Mouse (Mus musculus): Measurements from ENCODE around the gene Fbxo11.
"Not testable (repeated sequence)": the region's sequence is repeated elsewhere in the genome, so short reads cannot be mapped to it uniquely, and the experiment has no call there.

The Fbxo11 gene

DNA sequence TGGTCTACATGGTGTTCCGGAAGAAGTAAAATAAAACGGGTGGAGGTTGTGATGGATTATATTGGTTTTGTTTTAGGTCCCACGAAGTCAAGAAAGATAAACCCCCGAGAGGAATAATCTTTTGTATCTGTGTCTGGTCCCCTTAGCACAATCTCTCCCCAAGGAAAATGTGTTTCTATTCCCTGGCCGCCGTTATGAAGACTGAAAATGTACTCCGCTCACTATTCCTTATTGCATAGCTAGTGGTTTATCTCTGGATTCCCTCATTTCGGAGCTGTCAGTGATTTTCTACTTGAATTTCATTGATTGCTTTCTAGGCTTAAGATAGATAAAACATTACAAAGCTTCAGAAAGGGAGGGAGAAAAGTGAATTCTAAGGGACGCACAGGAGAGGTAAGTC is 1.7 kb upstream of the Fbxo11 start:
- DNase-seq = no peak

DNA sequence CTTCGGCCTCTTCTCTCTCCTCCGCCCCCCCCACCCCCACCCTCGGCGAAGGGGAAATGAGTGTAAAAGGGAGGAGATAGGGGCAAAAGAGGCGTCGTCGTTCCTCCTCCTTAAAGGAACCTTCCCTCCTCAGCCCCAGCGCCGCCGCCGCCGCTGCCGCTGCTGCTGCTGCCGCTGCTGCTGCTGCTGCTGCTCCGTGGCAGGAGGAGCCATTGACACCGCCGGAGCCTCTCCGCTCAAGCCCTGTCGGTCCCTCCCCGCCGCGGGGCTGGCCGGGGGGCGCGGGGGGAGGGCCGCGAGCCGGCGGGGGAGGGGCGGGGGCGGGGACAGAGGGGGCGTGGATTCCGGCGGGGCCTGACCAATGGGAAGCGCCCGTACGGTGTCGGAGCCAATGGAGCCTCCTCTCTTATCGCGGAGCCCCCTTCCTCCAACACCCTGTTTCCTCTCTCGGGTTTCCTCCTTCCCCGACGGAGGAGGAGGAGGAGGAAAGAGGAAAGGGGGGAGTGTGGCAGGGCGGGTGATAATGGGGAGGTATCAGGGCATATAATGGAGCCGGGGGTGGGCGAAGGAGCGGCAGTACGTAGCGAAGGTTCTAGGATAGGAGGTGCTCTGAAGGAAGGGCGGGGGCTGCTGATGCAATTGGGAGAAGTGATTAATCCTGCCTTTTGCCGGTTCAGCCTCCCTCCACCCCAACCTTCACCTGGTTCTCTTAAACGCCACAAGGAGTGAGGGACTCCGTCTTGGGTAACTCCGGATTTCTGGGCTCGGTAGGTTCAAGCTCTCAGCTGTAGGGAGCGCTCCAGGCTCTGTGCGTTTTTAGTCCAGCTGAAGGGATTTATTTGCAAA is 933 bp upstream of the Fbxo11 start:
- DNase-seq = peak; percentile 95

DNA sequence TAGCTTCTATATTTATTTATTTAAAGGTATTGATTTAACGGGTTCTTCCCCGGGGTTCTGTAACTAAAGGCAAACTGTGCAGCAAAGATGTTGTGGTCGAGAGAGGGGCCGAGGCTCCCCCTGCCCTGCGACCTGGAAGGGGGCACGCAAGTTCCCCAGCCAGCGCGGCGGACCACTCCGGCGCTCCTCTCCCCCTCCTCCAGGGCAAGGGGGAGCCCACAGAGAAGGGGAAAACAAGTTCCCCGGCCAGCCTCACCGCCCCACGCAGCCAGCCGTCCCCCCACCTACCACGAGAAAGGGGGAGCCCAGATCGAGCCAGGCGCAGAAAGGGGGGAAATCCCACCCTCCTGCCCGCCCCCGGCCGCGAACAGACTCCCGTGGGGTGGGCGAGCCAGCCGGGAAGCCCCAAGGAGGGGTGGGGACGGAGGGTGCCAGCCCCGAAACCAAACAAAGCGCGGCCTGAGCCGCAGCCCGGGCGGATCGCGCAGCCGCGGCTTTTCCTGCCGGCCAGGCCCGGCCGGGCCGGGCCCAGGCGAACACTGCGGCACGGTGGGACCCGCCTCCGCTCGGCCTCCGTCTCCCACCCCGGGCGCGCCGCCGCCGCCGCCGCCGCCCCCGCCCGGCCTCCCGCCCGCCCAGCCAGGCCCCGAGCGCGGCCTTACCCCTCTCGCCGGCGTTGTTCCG is 602 bp downstream of the Fbxo11 start:
- DNase-seq = peak; percentile 45

DNA sequence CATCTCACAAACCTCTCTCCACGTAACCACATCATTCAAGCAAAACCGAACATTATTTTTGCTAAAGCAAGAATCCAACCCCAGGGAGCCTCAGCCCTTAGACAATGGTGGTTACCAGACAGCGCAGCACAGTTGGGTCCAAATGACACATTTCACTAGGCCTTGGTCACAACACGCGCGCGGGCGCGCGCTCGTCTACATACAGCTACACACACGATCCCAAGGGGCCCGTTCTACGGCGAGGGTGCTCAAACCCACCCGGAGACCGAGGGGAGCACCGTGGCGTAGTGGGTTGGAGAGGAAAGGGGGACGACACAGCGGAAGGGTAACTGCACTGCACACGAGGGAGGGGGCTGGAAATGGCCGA is 1.1 kb downstream of the Fbxo11 start:
- DNase-seq = peak; percentile 60

DNA sequence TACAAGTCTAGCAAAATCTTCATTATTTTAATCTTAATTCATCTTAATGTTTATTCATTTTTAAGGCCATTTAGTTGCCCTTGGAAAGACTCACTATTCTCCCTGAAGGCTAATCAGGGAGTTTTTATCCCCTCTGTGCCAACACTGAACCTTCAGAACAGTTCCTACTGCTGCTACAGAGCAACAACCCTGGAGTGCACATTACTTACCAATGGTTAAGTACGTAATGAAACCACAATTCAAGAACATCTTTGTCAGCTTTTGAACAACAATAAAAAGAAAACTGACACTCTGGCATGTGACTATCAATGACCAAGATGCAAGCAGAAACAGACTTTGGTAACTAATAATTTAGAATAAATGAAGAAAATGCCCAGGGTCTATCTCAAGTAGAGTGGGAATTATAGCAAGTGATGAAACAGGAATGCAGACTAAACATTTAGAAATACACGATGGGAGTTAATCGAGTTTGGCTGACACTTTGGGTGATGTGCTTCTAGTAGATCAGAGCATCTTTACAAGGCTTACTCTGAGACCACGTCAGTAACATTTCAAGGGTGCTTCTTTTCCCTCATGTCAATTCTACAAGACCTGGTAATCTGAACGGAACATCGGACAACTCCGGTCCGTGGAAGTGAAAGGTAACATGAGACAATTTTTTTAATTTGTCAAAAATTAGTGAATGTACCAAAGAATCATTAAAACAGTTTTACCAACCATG is 2.1 kb downstream of the Fbxo11 start:
- no peak for DNase-seq

DNA sequence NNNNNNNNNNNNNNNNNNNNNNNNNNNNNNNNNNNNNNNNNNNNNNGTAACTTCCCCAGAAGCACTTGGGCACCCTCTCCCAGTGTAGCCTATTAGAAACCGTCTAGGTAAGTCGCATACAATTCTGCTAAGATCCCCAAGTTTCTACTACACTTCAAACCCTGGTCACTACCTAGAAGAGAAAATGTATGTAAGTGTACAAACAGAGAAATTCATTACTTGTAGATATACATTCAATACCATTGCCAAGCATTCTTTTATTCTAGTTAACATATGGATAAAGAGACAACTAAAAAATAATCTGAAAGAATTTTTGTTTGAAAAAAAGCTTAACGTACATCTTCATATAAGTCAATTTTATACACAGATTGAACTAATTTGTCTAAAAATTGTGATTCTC is 3.1 kb downstream of the Fbxo11 start:
- DNase-seq = no peak

DNA sequence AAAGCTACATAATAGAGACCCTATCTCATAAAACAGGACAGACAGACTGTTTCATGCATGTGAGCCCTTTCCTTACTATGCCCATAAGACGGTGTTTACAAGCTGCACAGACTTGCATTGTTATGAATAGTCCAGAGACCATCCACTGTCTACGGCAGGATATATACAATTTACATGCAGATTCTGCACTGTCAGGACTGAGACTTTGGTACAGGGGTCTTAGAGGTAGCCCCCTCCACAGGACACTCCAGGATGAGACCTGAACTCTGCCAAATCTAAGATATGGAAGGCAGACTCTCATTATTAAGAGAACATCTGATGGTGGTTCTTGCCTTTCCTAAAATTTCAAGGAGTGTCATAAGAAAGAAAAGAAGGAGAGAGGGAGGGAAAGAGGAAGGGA is 6.8 kb downstream of the Fbxo11 start:
- no peak for DNase-seq

DNA sequence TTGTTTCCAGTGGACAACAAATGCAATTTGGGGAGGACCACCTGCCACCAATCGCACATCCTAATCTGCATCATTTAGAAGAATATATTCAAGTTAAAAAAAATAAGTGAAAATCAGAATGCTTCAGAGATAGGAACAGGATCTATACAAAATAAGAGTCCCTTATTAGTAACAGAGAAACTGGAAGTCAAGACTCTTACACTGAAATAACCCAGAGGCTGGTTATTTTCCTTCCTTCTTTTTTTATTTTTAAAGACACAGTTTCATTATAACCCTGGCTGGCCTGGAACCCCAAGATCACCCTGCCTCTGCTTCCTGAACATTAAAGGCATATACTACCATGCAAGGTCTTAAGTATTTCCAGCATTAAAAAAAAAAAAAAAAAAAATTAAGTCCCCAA is 7.2 kb downstream of the Fbxo11 start:
- DNase-seq = peak; percentile 48

DNA sequence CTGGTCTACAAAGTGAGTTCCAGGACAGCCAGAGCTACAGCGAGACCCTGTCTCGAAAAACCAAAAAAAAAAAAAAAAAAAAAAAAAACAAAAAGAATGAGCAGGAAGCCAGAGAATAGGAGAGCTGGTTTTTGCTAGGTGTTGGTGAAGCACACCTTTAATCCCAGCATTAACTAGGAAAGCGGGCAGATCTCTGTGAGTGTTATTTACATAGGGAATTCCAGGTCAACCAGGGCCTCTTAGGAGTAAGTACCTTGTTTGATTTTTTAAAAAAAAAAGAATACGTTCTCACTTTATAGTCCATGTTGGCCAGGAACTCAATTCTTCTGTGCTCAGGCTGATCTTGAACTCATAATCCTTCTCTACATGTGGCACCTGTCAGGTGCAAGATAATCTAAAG is 13.4 kb downstream of the Fbxo11 start:
- no peak for DNase-seq

DNA sequence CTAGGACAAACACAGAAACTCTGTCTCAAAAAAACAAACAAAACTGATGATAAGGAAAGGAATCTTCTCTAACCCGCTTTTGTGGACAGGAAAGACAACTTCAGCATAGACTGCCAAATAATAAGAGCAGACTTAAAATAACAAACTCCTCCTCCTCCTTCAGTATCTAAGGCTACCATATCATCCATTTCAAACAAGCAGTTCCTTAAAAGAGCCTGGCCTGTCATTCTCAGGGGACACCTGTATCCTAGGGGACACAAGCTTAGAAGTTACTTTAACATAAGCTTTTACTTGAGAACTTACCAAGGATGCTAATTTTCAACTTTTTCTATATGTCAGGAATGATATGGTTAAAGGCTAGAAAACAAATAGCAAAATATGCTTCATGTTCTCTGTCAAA is 14.2 kb downstream of the Fbxo11 start:
- no peak for DNase-seq

DNA sequence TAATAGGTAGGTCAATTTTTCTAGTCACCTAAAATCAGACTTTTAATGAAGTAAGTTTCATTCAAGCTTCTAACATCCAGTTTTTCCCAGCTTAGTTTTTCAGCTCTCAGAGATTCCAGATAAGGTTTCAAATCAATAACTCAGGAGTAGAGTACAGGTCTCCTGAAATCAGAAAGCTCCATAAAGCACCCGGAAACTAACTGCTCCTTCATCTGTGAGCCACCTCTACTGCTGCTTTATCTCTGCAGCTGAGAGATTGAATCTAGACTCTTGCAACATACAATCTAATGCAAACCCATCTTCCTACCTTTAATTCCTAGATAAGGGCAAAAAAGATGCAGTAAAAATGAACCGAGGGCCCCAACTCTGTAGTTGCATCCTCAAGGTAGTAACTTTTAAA is 14.8 kb downstream of the Fbxo11 start:
- no peak for DNase-seq

DNA sequence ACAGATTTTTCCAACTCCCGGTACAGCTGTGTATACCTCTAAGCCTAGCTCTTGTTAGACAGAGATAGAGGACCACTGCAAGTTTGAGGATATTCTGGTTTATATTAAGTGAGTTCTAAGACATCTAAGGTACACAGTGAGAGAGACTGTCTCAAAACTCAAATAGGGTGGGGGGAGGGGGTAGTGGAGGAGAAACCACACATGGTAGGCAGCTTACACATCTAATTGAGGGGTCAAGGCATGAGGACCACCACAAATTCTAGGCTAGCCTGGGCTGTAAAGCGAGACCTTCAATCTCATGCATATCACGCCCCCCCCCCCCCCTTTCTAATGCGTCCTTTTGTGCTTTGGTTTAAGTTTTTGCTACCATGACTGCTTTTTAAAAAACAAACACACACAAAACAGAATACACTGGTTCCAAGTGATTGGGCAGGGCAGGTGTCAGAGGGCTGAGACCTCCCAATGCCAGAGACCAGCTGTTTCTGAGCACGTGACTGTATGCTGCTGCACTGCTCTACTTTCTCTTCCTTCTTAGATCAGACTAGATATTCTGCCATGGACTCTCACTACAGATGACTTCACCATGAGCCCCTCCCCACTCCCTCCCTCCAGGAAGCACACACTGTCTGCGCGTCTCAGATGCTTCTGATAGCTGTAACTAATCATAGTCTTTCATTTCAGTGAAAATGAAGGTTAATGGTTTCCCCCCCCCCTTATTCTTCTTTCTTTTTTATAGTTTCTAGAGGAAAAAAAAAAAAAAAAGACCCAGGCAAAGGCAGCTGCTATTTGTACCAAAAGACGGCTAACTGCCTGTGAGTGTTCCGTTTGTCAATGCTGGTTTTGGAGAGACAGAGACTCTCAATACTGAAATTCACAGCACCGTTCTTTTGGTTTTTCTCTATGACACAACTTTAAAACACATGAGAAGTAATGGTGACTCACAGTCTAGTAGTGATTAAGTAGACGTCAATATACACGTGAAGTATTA is 22.7 kb downstream of the Fbxo11 start:
- peak; percentile 23 for DNase-seq

DNA sequence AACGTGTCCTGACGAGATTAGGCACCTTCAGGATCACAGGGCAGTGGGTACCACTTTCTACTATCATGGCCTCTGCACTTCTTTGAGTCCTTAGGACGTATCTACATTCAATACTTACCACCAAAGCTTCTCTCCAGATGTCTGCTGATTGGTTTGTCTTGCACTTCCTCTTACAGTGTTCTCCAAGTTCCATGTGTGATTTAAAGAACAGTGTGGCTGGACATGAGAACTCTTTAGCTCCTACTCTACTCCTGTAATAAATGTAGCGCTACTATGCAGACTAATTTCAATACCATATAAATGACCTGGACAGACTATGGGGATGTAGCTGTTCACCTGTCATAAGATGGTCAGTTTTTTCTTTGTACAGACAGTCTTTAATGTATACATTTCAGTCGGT is 24.3 kb downstream of the Fbxo11 start:
- DNase-seq = no peak

DNA sequence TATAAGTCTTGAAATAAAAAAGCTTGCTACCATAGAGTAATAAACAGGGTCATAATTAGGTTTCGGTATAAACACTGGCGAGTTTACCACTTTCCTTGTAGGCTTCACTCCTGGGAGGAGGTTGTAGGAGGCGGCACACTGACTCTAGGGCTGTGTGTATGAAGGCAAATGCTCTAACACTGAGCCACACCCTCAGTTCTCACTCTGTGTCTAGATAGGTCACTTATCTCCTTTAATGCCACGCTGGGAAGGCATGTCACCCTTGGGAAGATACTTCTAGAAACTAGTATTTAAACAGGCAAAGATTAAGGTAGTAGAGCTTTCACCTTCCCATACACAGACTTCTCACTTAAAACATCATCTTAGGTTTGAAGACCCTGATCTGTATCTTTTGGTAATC is 30.7 kb downstream of the Fbxo11 start:
- DNase-seq = no peak

DNA sequence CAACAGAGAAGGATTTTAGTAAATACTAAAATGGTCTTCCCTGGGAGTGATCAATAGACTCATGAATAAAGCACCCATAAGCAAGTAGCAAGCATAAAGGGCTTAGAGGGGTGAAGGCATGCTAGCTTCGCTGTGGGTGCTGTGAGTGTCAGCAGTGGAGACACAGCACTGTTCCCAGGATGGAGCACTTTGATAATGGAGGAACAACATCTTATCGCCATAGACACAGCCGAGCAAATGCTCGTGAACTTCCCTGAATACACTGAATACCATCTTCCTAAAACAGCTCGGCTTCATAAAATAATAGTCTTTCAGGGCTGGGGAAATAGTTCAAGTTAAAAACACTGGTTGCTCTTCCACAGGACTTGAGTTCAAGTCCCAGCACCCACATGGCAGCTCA is 33.3 kb downstream of the Fbxo11 start:
- DNase-seq = no peak

DNA sequence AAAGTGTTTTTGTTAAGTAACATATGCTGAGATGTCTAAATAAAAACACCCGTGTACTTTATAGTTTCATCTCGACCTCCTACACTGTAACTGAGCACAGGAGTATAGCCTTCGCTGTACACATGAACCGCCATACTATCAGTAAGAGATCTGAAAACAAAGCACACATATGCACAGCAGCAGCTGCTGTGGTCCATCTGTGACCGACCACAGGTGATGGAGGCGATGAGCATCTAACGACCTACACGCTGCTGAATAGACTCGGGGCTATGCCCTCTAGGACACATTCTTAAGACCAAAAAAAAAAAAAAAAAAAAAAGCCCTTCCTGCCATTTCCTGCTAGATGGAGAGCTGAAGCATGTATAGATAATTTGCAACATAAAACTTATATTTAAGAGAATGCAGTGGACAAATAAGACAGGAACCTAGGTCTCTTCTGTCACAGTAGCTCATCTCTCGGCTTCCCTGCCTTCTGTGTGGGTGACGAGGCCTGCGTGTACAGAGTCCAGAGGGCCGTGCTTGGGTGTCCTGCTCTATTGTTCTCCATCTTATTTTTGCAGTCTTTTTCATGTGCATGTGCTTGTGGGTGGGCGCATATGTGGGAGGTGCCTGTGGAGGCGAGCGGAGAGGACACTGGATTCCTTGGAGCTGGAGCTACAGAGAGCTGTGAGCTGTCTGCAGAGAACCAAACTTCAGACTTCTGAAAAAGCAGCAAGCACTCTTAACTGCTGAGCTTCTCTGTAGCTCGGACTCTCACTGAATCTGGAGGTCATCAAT is 35.7 kb downstream of the Fbxo11 start:
- DNase-seq = no peak

DNA sequence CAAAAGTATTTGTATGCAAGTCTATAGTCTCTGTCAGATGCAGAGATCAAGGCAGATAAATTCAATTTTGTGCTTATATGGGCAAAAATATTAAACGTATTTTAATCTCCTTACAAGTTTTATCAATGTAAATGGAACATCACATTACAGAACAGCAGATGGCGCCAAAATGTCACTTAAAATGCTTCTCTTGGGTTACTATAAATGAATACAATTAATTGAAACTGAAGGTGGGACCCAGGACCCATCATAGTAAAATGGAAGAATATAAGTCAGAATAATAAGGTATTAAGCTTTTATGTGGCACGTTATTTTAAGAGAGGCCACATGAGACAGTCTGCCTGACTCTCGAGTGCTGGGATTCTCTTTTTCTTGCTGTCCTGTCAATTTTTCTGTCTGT is 39.9 kb downstream of the Fbxo11 start:
- DNase-seq = peak; percentile 78

DNA sequence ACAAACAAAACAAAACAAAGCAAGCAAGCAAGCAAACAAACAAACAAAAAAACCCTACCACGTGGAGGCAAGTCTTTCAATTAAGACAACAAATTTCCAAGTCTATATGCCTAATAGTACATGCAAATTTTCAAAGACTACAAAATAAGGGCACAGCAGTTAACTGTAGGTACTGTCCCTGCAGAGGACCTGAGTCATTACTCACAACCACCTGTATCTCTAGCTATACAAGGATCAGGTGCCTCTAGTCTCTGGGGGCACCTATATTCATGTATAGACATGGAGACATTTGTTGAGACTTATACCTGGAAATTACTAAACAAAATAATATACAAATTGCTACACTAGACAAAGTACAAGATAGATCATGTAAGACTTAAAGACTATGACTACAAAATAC is 41.2 kb downstream of the Fbxo11 start:
- no peak for DNase-seq

DNA sequence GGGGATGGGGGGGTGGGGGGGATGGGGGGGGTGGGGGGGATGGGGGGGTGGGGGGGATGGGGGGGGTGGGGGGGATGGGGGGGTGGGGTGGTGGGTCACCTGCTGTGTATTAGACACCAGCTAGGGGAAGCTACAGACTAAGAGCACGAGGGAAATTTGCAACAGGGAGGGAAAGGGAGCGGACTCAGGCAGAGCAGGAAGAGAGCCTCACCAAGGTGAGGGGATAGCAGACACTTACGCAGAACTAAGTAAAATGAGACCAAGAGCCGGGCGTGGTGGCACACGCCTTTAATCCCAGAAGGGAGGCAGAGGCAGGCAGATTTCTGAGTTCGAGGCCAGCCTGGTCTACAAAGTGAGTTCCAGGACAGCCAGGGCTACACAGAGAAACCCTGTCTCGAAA is 49.1 kb downstream of the Fbxo11 start:
- DNase-seq = not testable (repeated sequence)

DNA sequence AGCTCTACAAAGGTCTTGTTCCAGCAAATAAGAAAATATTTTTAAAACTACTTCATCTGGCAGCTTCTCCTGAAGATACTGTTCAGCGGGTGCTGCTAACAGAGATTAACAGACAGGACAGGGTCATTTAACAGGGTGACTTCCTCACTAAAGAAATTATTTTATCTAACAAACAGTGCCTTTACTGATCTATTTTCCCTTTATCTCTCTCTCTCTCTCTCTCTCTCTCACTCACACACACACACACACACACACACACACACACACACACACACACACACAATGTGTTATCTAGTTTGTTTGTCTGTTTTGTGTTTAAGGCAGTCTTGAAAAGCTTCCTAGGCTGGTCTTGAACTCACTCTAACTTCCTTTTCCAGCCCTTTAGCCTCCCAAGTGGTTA is 50.6 kb downstream of the Fbxo11 start:
- no peak for DNase-seq

DNA sequence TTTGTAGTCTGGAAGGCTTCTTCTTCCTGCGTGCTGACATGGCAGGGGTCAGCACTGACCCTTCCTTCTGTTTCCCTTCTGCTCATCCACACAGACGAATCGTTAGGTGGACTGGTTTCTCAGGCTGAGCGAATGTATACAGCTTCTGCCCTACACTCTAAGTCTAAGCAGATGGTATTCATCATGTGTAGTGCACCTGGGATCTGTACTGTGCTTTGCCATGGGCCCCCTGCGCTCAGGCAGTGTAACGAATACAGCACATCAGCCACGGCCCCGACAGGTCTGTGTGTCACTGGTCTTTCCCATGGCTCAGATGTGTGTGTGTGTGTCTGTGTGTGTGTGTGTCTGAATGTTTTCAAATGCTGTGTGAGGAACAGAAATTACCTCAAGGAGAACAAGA is 58.1 kb downstream of the Fbxo11 start:
- no peak for DNase-seq

DNA sequence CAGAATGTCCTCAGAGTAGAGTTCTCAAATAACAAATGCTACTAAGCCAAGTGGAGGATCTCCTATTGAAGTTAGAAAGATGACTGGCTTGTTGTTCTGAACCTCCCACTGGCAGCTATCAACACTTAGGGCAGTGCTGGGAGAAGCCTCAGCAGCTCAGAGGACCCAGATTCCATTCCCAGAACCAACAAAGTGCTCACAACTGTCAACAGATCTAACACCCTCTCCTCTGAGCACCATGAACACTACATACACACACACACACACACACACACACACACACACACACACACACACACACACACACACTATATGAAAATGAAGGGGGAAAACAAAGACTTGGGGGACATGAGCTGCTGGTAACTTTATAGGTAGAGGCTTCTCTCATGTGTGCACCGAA is 60.2 kb downstream of the Fbxo11 start:
- DNase-seq = no peak

All from kidney, adult 9 months (tissue).